Mouse (Mus musculus): Measurements from ENCODE around the gene Eepd1.
A peak's percentile ranks its signal among the peaks of the same experiment; 100 is the strongest.

The Eepd1 gene

GRCm38 (mm10) chr9:25578674-25579596 is 97.6 kb downstream of the Eepd1 start:
- no peak for DNase-seq (ENCODE audit: low spot score in 2 of 2)

GRCm38 (mm10) chr9:25583621-25584020 is 102.3 kb downstream of the Eepd1 start:
- no peak for DNase-seq (ENCODE audit: low spot score in 2 of 2)

GRCm38 (mm10) chr9:25585614-25586013 is 104.3 kb downstream of the Eepd1 start:
- DNase-seq (ENCODE audit: low spot score in 2 of 2): no peak

DNA sequence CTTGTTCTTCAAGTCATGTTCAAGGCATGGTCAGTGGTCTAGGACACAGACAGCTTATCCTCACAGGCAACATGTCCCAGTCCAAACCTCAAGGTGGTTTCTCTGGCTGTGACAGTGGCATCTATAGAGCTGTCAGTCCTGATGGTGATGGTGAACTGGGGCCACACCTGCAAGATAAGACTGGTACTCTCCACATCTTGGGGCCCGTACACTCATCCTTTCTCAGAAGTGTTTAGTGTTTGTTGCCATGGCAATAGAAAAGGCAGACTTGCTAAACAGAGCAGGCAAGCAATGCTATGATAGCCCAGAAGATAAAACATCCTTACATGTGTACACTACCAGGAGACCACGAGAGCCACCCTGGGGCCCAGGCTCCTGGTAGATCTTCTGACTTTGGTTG is 107.2 kb downstream of the Eepd1 start:
- DNase-seq (ENCODE audit: low spot score in 2 of 2): no peak

- DNase-seq (ENCODE audit: low spot score in 2 of 2): no peak
Observed at GRCm38 (mm10) chr9:25590740-25591139, 109.4 kb downstream of the Eepd1 start.

DNA sequence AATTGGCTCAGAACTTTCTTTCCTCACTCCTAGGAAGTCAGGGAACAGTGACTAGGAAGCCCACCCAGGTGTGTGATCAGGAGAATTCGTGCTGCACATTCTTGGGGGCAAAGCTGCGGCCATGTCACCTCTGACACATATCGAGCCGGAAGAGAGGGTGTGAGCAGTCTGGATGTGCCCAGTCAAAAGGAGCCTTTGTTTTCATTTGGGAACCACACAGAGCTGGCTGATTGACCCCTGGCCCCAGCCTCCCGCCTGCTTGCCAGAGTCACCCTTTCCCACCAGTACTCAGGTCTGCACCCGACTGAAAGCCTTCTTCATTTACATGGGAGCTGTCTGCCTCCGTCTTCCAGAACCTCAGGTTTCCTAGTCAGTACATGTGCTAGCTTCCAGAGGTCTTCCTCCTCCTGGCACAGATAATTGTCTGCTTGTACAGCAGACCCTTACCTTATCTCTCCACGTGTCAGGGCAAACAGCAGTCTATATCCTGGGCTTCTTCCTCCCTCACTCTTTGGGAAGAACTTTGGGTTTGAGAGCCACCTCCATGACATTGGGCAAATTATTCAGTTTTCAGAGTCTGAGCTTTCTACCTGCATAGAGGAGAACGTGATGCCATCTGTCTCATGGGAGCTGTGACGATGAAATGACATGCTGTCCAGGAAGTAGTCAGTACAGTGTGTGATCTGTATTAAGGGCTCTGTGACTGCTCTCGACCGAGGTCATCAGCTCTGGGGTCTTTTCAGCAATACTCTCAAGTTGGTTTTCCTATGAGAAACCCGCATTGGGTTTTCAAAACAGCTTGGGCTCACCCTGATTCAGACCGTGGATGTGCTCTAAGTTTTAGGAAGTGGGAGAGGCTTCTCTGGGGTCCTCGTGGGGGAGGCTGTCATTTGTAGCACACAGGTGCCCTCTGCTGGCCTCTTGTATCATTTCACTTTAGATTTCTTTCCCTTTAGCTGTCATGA is 110.3 kb downstream of the Eepd1 start:
- DNase-seq (ENCODE audit: low spot score in 2 of 2): peak in 1 of 2 experiments; percentile 37

DNA sequence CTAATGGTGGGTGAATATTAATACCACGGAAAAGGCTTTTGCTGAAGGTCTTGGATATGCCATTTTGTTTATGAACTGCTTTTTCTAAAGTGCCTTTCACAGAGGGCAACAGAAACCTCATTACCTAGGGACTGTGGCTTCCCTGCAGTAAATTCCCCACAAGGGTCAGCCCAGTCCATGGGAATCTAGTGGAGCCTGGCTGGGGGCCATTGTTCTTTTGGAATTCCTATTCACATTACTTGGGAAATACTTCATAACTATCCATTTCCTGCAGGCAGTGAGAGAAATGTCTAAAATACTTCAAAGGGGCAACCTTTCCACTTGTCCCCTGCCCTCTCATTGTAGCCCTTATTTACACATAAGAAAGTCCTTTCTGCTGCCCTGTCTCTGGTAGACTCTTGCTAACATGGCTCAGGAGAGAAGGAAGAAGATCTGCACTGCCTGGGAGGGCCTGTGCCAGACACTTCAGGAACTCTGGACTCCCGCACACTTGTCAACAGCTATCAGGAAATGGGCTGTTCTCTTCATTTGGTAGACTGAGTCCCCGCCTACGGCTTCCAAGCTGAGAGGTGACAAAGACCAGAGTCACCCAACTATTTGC is 111.1 kb downstream of the Eepd1 start:
- no peak for DNase-seq (ENCODE audit: low spot score in 2 of 2)

- DNase-seq (ENCODE audit: low spot score in 2 of 2): no peak
Observed at GRCm38 (mm10) chr9:25624744-25625143, 143.4 kb downstream of the Eepd1 start.

- no peak for DNase-seq (ENCODE audit: low spot score in 2 of 2)
Observed at GRCm38 (mm10) chr9:25629531-25630099, 148.3 kb downstream of the Eepd1 start.
